Mouse (Mus musculus) ovary, postnatal 10 days (tissue): ENCODE measurements around the gene Rab28.

ENCODE experiments used
- DNase-seq: peaks from one replicate; pipeline ENCODE4 v3.0.0; 2022; ENCODE audit warnings: low spot score

The Rab28 gene

DNA sequence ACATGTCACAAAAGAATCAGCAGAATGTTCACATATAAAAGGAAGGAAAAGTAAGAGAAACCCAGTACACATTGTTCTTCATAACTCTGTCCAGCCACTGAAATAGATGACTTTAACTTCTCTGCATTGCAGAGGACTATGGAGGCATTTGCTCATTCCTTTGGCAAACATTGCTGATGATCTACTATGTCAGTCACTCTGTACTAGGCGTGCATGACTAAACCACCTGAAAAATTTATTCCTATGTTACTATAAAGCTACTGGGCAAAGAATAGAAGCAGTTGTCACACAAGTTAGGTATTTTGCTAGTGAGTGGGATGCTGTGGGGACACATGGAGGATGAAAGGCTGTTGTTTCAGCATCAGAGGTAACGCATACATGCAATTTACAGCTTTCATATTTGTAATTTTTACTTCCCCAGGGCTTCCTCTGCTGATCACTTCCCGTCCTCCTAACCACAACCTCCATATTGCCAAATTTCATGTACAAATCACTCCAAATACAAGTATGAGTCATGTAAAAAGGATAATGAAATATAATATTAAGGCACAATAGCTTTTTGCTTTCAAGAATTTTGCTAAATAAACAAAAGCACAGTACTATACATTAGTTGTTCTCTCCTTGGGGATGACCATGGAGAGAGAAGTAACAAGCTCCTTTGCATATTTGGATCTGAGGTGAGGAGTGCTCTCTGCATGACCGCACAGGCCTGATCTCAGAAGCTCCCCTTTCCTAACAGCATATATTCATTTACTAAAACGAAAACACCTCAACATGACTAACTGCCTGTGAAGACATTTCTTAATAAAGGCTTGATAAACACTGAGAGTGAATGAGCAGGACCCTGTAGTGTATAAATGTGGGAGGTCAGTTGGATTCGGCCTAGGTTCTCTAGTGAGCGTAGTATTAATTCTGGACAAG is 80.5 kb downstream of the Rab28 start:
- DNase-seq: no peak

DNA sequence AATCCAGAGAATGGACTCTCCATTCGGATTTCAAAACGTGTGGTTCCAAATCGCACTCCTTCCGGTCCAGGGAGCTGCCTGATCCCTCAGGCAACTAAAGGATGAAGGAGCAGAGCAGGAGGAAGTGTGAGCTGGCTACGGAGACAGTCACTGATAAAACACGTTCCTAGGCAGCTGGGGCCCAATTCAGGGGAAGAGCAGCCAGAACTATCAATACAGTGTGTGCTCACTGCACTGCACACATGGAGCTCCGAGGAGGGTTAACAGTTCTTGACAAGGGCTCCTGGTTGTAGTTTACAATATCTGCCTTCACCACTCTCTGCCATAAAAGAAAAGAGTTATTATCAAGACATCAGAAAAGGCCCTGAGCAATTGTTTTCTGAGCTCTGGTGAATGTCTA is 82.4 kb downstream of the Rab28 start:
- DNase-seq: no peak

- no peak for DNase-seq
Measured at GRCm38 (mm10) chr5:41621748-41622147, 86.2 kb downstream of the Rab28 start.

DNA sequence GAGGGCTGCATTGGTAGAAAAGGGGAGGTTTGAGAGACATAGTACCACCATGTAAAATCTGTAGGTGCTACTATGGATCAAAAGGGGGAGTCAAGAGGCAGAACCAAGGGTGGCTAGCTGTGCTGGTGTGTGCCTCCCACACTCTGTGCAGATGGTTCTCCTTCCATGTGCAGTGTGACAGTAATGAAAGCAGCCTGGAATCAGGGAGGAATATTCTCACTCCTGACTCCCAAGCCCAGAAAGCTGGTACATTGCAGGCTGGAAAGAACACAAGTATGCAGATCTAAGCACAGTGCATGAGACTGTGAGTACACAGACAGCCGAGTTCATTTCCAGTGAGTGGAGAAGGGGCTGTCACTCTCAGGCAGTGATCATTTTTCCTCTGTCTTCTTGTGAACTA is 89.0 kb downstream of the Rab28 start:
- DNase-seq: no peak

GRCm38 (mm10) chr5:41610447-41611030 is 97.4 kb downstream of the Rab28 start:
- no peak for DNase-seq

- no peak for DNase-seq
Measured at GRCm38 (mm10) chr5:41596242-41597117, 111.5 kb downstream of the Rab28 start.

- DNase-seq: no peak
Measured at GRCm38 (mm10) chr5:41595199-41595598, 112.8 kb downstream of the Rab28 start.

DNA sequence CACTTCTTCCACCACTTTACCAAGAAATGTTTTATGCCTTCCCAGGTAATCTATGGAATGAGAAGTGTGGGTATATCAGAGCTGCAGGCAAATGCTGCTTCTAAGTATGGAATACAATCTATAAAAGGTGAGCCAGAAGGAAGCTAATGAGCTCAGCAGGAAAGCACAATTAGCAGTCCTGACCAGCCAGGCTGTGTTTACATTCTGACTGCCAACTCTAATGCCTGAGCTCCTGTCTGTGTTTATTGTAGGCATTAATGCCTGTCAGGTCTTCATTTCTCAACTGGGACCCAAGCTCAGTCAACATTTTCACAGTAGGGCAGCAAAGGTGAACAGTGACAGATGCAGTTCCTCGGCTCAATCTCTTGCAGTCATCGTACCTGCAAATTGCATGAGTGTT is 129.9 kb downstream of the Rab28 start:
- no peak for DNase-seq
